Mouse (Mus musculus) ES-E14 (cell line): Measurements from ENCODE around the gene Zfp512b.

Source experiments
- MAFK ChIP-seq: IDR thresholded peaks from 2 replicates; pipeline ENCODE4 v1.6.1; 2014; ENCODE audit warnings: mild to moderate bottlenecking, low read depth, low read length, inconsistent platforms; ENCODE audit not compliant: insufficient read depth
- ZC3H11A ChIP-seq: IDR thresholded peaks from 2 replicates; pipeline ENCODE4 v1.6.1; 2012; ENCODE audit warnings: low read depth, mild to moderate bottlenecking, inconsistent platforms, low read length, borderline replicate concordance

- TF ChIP-seq MAFK = no peak
- no peak; the same call in 1 of the 2 replicates for TF ChIP-seq ZC3H11A
These were observed 24.2 kb downstream of the Zfp512b start for GRCm38 (mm10) chr2:181568272-181569008.
